Mouse (Mus musculus): Measurements from ENCODE around the gene Krt34. TPM values are rescaled to one million over a fixed set of nuclear protein-coding genes. Genes with fewer than 3 reads are reported as not detected.

Krt34 gene
- polyA plus RNA-seq, 1 experiment from 2014 or later, result not detected

DNA sequence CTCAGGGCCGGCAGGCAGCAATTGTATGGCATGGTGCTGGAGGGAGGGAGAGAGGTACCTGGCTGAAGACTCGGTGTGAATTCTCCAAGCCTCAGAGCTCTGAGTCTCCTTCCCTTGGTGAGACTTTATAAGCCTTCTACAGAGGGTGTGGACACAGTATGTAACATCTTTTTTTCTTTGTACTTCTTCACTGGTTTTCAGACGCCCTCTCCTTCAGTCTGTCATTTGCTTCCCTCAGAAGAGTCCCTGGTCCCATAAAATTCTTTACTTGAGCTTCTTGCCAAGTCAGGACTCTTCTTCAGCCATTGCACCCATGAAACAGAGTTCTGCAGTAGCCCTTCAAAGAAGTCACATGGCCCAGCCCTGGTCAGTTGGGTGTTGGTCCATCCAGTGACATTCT lies 9.1 kb upstream of the Krt34 start, which contains the start of gene Krt31:
TSS of gene Krt31 (minus strand) at position 101 of the 400 bp plus-strand sequence.
- Histone ChIP-seq H3K4me3 (ENCODE audit: low read depth, low read length) (no peak within 1 kb of the TSS), H3K36me3 (ENCODE audit: control insufficient read depth, insufficient read depth, low read length) (no peaks in the 10 kb centered on the region), H3K9me3 (ENCODE audit: control insufficient read depth, low read length) (no peaks in the 10 kb centered on the region), H3K27me3 (ENCODE audit: control insufficient read depth, insufficient read depth, low read length) (no peaks in the 10 kb centered on the region), H3K27ac (ENCODE audit: low read depth, low read length) (no peak within 1 kb of the TSS), H3K9ac (ENCODE audit: low read length) (no peak within 1 kb of the TSS), H3K4me2 (ENCODE audit: low read depth) (no peak within 1 kb of the TSS), H3K4me1 (ENCODE audit: control insufficient read depth, insufficient read depth, low read length) (no peaks in the 10 kb centered on the region)
- DNase-seq (ENCODE audit: low spot score) (no peak), ATAC-seq (ENCODE audit: insufficient read depth, low FRiP score, low TSS enrichment) (no peak)
- WGBS, result 68% methylated on average over 3 of the region's 3 CpGs

DNA sequence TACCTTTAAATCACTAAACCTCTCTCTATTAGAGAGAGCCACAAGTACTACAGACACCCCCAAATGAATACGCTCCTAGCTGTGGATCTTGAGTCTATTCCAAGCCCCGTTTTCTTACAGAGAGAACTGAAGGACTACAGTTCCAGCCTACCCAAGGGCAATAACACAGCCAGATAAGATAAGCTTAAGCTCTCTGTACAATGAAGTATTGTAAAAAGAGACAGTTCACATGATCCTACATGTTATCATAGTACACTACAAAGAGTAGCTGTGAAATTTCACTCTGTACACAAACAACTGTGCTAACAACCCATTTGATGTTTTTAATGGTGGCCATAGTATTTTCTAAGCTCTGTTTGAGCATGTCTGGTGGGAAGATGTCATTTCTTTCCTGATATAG lies 5.8 kb upstream of the Krt34 start:
- H3K9ac ChIP-seq (ENCODE audit: low read length), result no peak overlapping the region
- no peak overlapping the region for H3K4me2 ChIP-seq (ENCODE audit: low read depth)
- H3K4me3 ChIP-seq (ENCODE audit: low read depth, low read length), result no peak overlapping the region
- H3K27ac ChIP-seq (ENCODE audit: low read depth, low read length), result no peak overlapping the region
- no peaks in the 10 kb centered on the region for H3K36me3 ChIP-seq (ENCODE audit: control insufficient read depth, insufficient read depth, low read length)
- WGBS, result 98% methylated on average over 2 of the region's 2 CpGs
- no peaks in the 10 kb centered on the region for H3K27me3 ChIP-seq (ENCODE audit: control insufficient read depth, insufficient read depth, low read length)
- ATAC-seq (ENCODE audit: insufficient read depth, low FRiP score, low TSS enrichment), result no peak
- no peaks in the 10 kb centered on the region for H3K4me1 ChIP-seq (ENCODE audit: control insufficient read depth, insufficient read depth, low read length)
- no peak for DNase-seq (ENCODE audit: low spot score)
- no peaks in the 10 kb centered on the region for H3K9me3 ChIP-seq (ENCODE audit: control insufficient read depth, low read length)

DNA sequence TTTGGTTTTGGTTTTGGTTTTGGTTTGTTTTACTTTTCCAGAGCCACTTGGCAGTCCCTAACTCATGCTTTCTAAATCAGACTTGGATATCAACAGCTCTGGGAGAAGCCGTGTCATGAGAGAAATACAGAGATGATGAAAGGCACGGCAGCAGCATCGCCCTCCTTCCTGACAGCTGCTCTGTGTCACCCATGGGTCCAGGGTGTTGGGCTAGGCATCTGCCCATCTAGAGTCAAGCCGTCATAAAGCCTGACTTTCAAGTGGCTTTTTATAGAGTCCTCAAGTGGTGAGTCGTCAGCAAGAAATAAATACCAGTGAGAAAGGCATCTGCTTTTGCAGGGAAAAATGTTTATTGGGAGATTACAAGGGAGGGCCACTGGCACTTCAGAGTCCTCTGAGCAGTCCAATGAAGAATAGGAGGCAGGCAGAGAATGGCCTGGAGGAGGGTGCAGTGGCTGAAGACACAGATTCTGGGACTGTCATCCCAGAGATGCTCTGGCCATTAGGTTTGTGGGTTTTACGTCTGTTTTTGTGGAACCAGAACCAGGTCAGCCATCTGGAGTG lies 5.0 kb upstream of the Krt34 start:
- Histone ChIP-seq H3K4me3 (ENCODE audit: low read depth, low read length) (no peak overlapping the region), H3K27me3 (ENCODE audit: control insufficient read depth, insufficient read depth, low read length) (no peaks in the 10 kb centered on the region), H3K4me2 (ENCODE audit: low read depth) (no peak overlapping the region), H3K4me1 (ENCODE audit: control insufficient read depth, insufficient read depth, low read length) (no peaks in the 10 kb centered on the region), H3K9ac (ENCODE audit: low read length) (no peak overlapping the region), H3K9me3 (ENCODE audit: control insufficient read depth, low read length) (no peaks in the 10 kb centered on the region), H3K27ac (ENCODE audit: low read depth, low read length) (no peak overlapping the region), H3K36me3 (ENCODE audit: control insufficient read depth, insufficient read depth, low read length) (no peaks in the 10 kb centered on the region)
- no peak for ATAC-seq (ENCODE audit: insufficient read depth, low FRiP score, low TSS enrichment)
- 78% methylated on average over 6 of the region's 6 CpGs for WGBS
- no peak for DNase-seq (ENCODE audit: low spot score)

DNA sequence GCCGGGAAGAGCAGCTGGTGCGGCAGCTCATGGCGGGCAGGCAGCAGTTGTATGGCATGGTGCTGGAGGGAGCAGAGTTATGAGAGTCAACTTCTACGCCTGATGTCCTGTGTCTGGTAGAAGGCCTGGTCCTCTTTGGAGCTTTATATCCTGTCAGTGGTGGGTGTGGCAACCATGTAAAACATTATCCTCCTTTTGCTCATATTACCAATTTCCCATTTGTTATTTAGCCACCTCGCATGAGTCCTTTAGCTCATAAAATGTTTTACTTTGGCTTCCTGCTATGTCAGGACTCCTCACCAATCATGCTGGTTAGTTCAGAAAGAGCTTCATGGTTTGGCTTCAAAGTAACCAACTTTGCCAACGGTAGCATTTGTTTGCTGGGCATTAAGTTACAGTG lies 11.6 kb downstream of the Krt34 start, which contains the start of gene Krt33b:
TSS of gene Krt33b (minus strand) at position 101 of the 400 bp plus-strand sequence.
- Histone ChIP-seq H3K27me3 (ENCODE audit: control insufficient read depth, insufficient read depth, low read length) (no peaks in the 10 kb centered on the region), H3K9ac (ENCODE audit: low read length) (no peak within 1 kb of the TSS), H3K4me1 (ENCODE audit: control insufficient read depth, insufficient read depth, low read length) (no peaks in the 10 kb centered on the region), H3K4me3 (ENCODE audit: low read depth, low read length) (no peak within 1 kb of the TSS), H3K27ac (ENCODE audit: low read depth, low read length) (no peak within 1 kb of the TSS), H3K9me3 (ENCODE audit: control insufficient read depth, low read length) (no peaks in the 10 kb centered on the region), H3K4me2 (ENCODE audit: low read depth) (no peak within 1 kb of the TSS), H3K36me3 (ENCODE audit: control insufficient read depth, insufficient read depth, low read length) (no peaks in the 10 kb centered on the region)
- no peak for DNase-seq (ENCODE audit: low spot score)
- 88% methylated on average over 6 of the region's 6 CpGs for WGBS
- no peak for ATAC-seq (ENCODE audit: insufficient read depth, low FRiP score, low TSS enrichment)

DNA sequence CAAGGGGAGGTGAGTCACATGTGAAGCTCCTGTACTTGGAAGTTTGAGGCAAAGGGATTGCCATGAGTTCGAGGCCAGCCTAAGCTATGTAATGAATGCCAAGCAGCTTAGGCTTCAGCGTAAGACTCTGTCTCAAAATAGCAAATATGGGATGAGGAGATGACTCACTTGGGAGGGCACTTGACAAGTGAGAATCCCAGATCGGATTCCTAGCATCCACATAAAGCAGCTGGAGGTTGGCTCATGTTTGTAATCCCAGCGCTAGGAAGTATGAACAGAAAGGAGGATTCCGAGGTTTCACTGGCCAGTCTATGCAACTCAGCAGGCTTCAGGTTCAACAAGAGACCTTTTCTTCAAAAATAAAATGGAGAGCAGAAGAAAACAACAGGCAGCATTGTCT lies 19.9 kb downstream of the Krt34 start:
- Histone ChIP-seq H3K9ac (ENCODE audit: low read length) (no peak overlapping the region), H3K9me3 (ENCODE audit: control insufficient read depth, low read length) (no peaks in the 10 kb centered on the region), H3K36me3 (ENCODE audit: control insufficient read depth, insufficient read depth, low read length) (no peaks in the 10 kb centered on the region), H3K27me3 (ENCODE audit: control insufficient read depth, insufficient read depth, low read length) (no peaks in the 10 kb centered on the region), H3K4me2 (ENCODE audit: low read depth) (no peak overlapping the region), H3K4me1 (ENCODE audit: control insufficient read depth, insufficient read depth, low read length) (no peaks in the 10 kb centered on the region), H3K4me3 (ENCODE audit: low read depth, low read length) (no peak overlapping the region), H3K27ac (ENCODE audit: low read depth, low read length) (no peak overlapping the region)
- DNase-seq (ENCODE audit: low spot score) (no peak), ATAC-seq (ENCODE audit: insufficient read depth, low FRiP score, low TSS enrichment) (no peak)
- WGBS, result 88% methylated on average over 5 of the region's 5 CpGs

DNA sequence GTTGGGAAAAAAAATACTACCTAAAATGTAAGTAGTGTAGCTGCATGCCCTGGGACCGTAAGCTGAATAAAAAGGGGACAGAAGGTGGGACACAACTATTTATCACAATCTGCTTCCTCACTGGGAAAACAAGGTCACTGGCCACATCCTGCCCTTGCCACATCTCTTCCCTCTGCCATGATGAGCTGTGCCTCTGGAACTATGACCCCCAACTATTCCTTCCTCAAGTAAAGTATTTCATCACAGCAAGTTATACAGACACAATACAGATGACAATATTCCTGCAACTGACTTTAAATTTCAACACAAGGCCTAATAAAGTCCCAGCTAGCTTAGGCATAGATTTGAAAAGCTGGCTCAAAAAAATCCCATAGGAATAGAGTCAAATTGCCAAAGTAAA lies 21.9 kb downstream of the Krt34 start:
- Histone ChIP-seq H3K36me3 (ENCODE audit: control insufficient read depth, insufficient read depth, low read length) (no peaks in the 10 kb centered on the region), H3K9ac (ENCODE audit: low read length) (no peak overlapping the region), H3K4me2 (ENCODE audit: low read depth) (no peak overlapping the region), H3K9me3 (ENCODE audit: control insufficient read depth, low read length) (no peaks in the 10 kb centered on the region), H3K27ac (ENCODE audit: low read depth, low read length) (no peak overlapping the region), H3K27me3 (ENCODE audit: control insufficient read depth, insufficient read depth, low read length) (no peaks in the 10 kb centered on the region), H3K4me3 (ENCODE audit: low read depth, low read length) (no peak overlapping the region), H3K4me1 (ENCODE audit: control insufficient read depth, insufficient read depth, low read length) (no peaks in the 10 kb centered on the region)
- ATAC-seq (ENCODE audit: insufficient read depth, low FRiP score, low TSS enrichment) (no peak), DNase-seq (ENCODE audit: low spot score) (no peak)
- 93% methylated on average over 1 of the region's 1 CpGs for WGBS

DNA sequence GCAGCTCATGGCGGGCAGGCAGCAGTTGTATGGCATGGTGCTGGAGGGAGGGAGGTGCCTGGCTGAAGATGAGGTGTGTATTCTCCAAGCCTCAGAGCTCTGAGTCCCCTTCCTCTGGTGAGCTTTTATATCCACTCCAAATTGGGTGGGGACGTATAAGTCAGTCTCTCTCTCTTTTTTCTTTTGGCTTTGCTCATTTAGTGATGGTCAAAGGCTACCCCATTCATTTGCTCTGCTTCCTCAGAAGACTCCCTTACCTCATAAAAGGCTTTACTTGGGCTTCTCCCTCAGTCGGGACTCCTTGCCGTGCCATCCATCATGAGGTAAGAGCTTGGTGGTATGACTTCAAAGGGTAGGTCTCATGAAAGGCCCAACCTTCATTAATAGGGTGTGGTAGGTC lies 25.2 kb downstream of the Krt34 start, which contains the start of gene Krt33a:
TSS of gene Krt33a (minus strand) at position 101 of the 400 bp plus-strand sequence.
- H3K4me2 ChIP-seq (ENCODE audit: low read depth), result no peak within 1 kb of the TSS
- no peak for ATAC-seq (ENCODE audit: insufficient read depth, low FRiP score, low TSS enrichment)
- H3K4me1 ChIP-seq (ENCODE audit: control insufficient read depth, insufficient read depth, low read length), result no peaks in the 10 kb centered on the region
- no peak within 1 kb of the TSS for H3K9ac ChIP-seq (ENCODE audit: low read length)
- no peaks in the 10 kb centered on the region for H3K27me3 ChIP-seq (ENCODE audit: control insufficient read depth, insufficient read depth, low read length)
- no peak within 1 kb of the TSS for H3K4me3 ChIP-seq (ENCODE audit: low read depth, low read length)
- H3K27ac ChIP-seq (ENCODE audit: low read depth, low read length), result no peak within 1 kb of the TSS
- no peak for DNase-seq (ENCODE audit: low spot score)
- WGBS, result 59% methylated on average over 3 of the region's 4 CpGs
- H3K9me3 ChIP-seq (ENCODE audit: control insufficient read depth, low read length), result no peaks in the 10 kb centered on the region
- H3K36me3 ChIP-seq (ENCODE audit: control insufficient read depth, insufficient read depth, low read length), result no peaks in the 10 kb centered on the region

DNA sequence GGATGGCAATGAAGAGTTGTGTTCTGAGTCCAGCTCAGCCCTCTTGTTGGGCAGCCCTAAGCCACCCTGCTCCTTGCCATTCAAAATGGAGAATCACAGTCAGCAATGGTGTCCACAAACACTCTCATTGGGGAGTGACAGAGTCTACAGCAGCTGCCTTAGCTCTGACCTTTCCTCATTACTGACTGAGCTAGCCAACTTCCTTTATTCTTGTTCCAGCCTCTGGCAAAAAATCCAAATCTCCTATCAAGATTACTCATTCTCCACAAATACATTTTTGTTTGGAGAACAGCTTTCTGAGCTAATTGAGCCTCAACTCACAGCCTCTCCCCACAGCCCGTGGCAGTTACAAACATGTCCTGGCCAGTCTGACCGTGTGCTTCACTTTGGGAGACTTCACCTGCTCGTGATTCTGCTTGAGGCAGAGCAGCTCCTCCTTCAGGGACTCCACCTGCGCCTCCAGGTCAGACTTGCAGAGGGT lies 27.6 kb downstream of the Krt34 start:
- ATAC-seq (ENCODE audit: insufficient read depth, low FRiP score, low TSS enrichment), result no peak
- no peaks in the 10 kb centered on the region for H3K9me3 ChIP-seq (ENCODE audit: control insufficient read depth, low read length)
- DNase-seq (ENCODE audit: low spot score), result no peak

DNA sequence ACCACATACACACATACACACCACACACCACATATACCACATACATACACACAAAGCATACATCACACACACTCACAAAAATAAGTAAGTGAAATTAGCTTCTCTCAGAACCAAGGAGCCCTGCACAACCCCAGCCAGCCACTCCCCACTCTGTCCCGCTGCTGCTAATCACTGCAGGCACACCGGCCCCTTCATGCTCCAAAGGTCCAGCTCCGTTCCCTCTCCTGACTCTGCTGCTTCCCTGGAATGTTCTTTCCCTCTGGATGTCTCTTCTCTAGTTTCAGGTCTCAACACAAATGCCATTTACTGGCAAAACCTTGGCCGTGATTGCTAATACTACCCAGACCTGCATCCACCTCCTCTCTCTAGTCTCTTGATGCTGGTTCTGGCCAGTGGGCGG lies 30.7 kb downstream of the Krt34 start:
- Histone ChIP-seq H3K9me3 (ENCODE audit: control insufficient read depth, low read length) (no peaks in the 10 kb centered on the region), H3K27ac (ENCODE audit: low read depth, low read length) (no peak overlapping the region), H3K27me3 (ENCODE audit: control insufficient read depth, insufficient read depth, low read length) (no peaks in the 10 kb centered on the region), H3K4me3 (ENCODE audit: low read depth, low read length) (no peak overlapping the region), H3K4me1 (ENCODE audit: control insufficient read depth, insufficient read depth, low read length) (no peaks in the 10 kb centered on the region), H3K4me2 (ENCODE audit: low read depth) (no peak overlapping the region), H3K9ac (ENCODE audit: low read length) (no peak overlapping the region), H3K36me3 (ENCODE audit: control insufficient read depth, insufficient read depth, low read length) (no peaks in the 10 kb centered on the region)
- no peak for DNase-seq (ENCODE audit: low spot score)
- no peak for ATAC-seq (ENCODE audit: insufficient read depth, low FRiP score, low TSS enrichment)
- WGBS, result 87% methylated on average over 5 of the region's 5 CpGs

More for the DNA sequence above, 27.6 kb downstream of the Krt34 start:
- 83% methylated on average over 4 of the region's 4 CpGs for WGBS
- no peaks in the 10 kb centered on the region for H3K36me3 ChIP-seq (ENCODE audit: control insufficient read depth, insufficient read depth, low read length)
- no peak overlapping the region for H3K9ac ChIP-seq (ENCODE audit: low read length)
- no peak overlapping the region for H3K27ac ChIP-seq (ENCODE audit: low read depth, low read length)
- no peak overlapping the region for H3K4me2 ChIP-seq (ENCODE audit: low read depth)
- H3K27me3 ChIP-seq (ENCODE audit: control insufficient read depth, insufficient read depth, low read length), result no peaks in the 10 kb centered on the region
- no peaks in the 10 kb centered on the region for H3K4me1 ChIP-seq (ENCODE audit: control insufficient read depth, insufficient read depth, low read length)
- H3K4me3 ChIP-seq (ENCODE audit: low read depth, low read length), result no peak overlapping the region
